Mouse (Mus musculus) lung, postnatal 0 days (tissue): ENCODE measurements around the gene Tmem92.

ENCODE experiments used
- CTCF ChIP-seq: IDR thresholded peaks from 2 replicates; pipeline ENCODE4 v1.5.1; 2016; ENCODE audit warnings: antibody characterized with exemption, mild to moderate bottlenecking
- EP300 ChIP-seq: IDR thresholded peaks from 2 replicates; pipeline ENCODE4 v1.6.1; 2016; ENCODE audit warnings: antibody characterized with exemption, mild to moderate bottlenecking, control low read depth

DNA sequence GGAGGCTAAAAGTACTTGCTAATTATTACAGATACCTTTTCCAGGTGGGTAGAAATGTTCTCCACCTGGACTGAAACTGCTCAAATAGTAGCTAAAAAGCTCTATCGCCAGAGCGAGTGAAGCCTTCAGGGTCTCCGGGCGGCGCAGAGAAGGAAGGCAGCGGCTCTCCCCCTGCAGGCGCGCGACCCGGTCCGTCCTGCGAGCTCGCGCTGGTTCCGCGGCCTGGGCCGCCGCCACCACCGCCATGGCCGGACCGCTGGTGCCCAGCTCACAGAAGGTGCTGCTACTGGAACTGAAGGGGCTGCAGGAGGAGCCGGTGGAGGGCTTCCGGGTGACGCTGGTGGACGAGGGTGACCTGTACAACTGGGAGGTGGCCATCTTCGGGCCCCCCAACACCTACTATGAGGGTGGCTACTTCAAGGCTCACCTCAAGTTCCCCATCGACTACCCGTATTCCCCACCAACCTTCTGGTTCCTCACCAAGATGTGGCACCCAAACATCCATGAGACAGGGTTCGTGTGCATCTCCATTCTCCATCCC, 40.7 kb downstream of the Tmem92 start, which contains the start of gene Cdc34b:
- TF ChIP-seq CTCF, result no peak
- TF ChIP-seq EP300, result no peak
